Mouse (Mus musculus) CH12.LX (cell line): ENCODE measurements at regions not wholly inside any gene's neighbourhood (a gene's known extent, or its start where the extent isn't known, plus 50 kb on each side); places are given as distances from the start of the nearest gene placed in this dataset.

ENCODE experiments used
- DNase-seq: peaks from one replicate; pipeline ENCODE4 v3.0.0-alpha.2; 2013; ENCODE audit errors: extremely low read depth
- H3K27ac ChIP-seq: 2 replicates; pipeline ENCODE4 v1.5.1; 2012; ENCODE audit warnings: low read depth, mild to moderate bottlenecking, control low read depth, moderate library complexity; ENCODE audit not compliant: insufficient read depth
- H3K27me3 ChIP-seq: replicated peaks from 2 replicates; pipeline ENCODE3; 2012; ENCODE audit warnings: inconsistent platforms
- H3K36me3 ChIP-seq, 2 experiments: replicated peaks in 1 of 2; 2 replicates each; pipeline versions ENCODE3 to v1.6.1; 2012; ENCODE audit warnings: inconsistent platforms in 1 of 2, low read length in 1 of 2, mild to moderate bottlenecking in 1 of 2, mixed read lengths in 1 of 2, moderate library complexity in 1 of 2; ENCODE audit not compliant: control insufficient read depth in 1 of 2, insufficient read depth in 1 of 2
- H3K4me1 ChIP-seq, 2 experiments: 2 replicates each; pipeline ENCODE4 v1.6.1; 2012; ENCODE audit warnings: inconsistent platforms in 1 of 2, moderate library complexity in 1 of 2; ENCODE audit not compliant: insufficient read depth in 2 of 2, control insufficient read depth in 1 of 2
- H3K4me2 ChIP-seq: 2 replicates; pipeline ENCODE4 v1.6.1; 2012; ENCODE audit warnings: low read depth, mild to moderate bottlenecking, control low read depth; ENCODE audit not compliant: poor library complexity, insufficient read depth, severe bottlenecking
- H3K4me3 ChIP-seq, 3 experiments: fragments of 150-350 bp in 1 of 3; sonication (generic) in 1 of 3; replicated peaks in 1 of 3; 2 replicates each; pipeline versions ENCODE3 to v1.5.1; 2011 to 2012; ENCODE audit warnings: low read depth in 2 of 3, low read length in 2 of 3, mild to moderate bottlenecking in 2 of 3, moderate library complexity in 2 of 3, control low read depth in 1 of 3, improper control_type of control experiment in 1 of 3, inconsistent platforms in 1 of 3, mixed read lengths in 1 of 3; ENCODE audit not compliant: poor library complexity in 1 of 3
- H3K79me2 ChIP-seq: replicated peaks from 2 replicates; pipeline ENCODE4 v1.6.1; 2012; ENCODE audit warnings: mild to moderate bottlenecking, moderate library complexity; ENCODE audit not compliant: control insufficient read depth, poor library complexity, insufficient read depth, severe bottlenecking; ENCODE audit errors: extremely low read depth
- H3K9ac ChIP-seq: 2 replicates; pipeline ENCODE4 v1.6.1; 2012; ENCODE audit warnings: low read depth, mild to moderate bottlenecking, control low read depth, moderate library complexity; ENCODE audit not compliant: insufficient read depth
- H3K9me3 ChIP-seq: replicated peaks from 2 replicates; pipeline ENCODE3; 2012; ENCODE audit warnings: low read length, inconsistent platforms, mixed read lengths
- BHLHE40 ChIP-seq: IDR thresholded peaks from 2 replicates; pipeline ENCODE4 v1.6.1; 2011; ENCODE audit warnings: mild to moderate bottlenecking, low read depth, low read length, improper control_type of control experiment
- E2F4 ChIP-seq: IDR thresholded peaks from 2 replicates; pipeline ENCODE4 v1.6.1; 2011; ENCODE audit warnings: low read depth, low read length, improper control_type of control experiment; ENCODE audit not compliant: insufficient replicate concordance
- ELF1 ChIP-seq: IDR thresholded peaks from 2 replicates; pipeline ENCODE4 v1.6.1; 2014; ENCODE audit warnings: low read depth, mild to moderate bottlenecking, inconsistent platforms, low read length, improper control_type of control experiment
- ETS1 ChIP-seq: conservative IDR thresholded peaks from 2 replicates; pipeline ENCODE4 v1.6.1; 2012; ENCODE audit warnings: low read depth, mild to moderate bottlenecking, inconsistent platforms, low read length, improper control_type of control experiment, moderate library complexity
- GABPA ChIP-seq: IDR thresholded peaks from 2 replicates; pipeline ENCODE4 v1.6.1; 2012; ENCODE audit warnings: low read depth, low read length, improper control_type of control experiment, inconsistent platforms; ENCODE audit not compliant: insufficient replicate concordance
- JUN ChIP-seq: IDR thresholded peaks from 2 replicates; pipeline ENCODE4 v1.6.1; 2011; ENCODE audit warnings: low read depth, mild to moderate bottlenecking, low read length, improper control_type of control experiment, moderate library complexity; ENCODE audit not compliant: insufficient read depth
- MAZ ChIP-seq: IDR thresholded peaks from 2 replicates; pipeline ENCODE4 v1.6.1; 2012; ENCODE audit warnings: low read depth, mild to moderate bottlenecking, inconsistent platforms, low read length, improper control_type of control experiment, moderate library complexity
- MEF2A ChIP-seq: IDR thresholded peaks from 2 replicates; pipeline ENCODE4 v1.6.1; 2014; ENCODE audit warnings: low read depth, mild to moderate bottlenecking, inconsistent platforms, low read length, improper control_type of control experiment, borderline replicate concordance
- MXI1 ChIP-seq: IDR thresholded peaks from 2 replicates; pipeline ENCODE4 v1.6.1; 2011; ENCODE audit warnings: mild to moderate bottlenecking, low read depth, low read length, improper control_type of control experiment
- NELFE ChIP-seq: IDR thresholded peaks from 2 replicates; pipeline ENCODE4 v1.6.1; 2011; ENCODE audit warnings: low read depth, low read length, improper control_type of control experiment
- PAX5 ChIP-seq: IDR thresholded peaks from 2 replicates; pipeline ENCODE4 v1.6.1; 2012; ENCODE audit warnings: low read length, inconsistent platforms, mixed read lengths
- POLR2A ChIP-seq: IDR thresholded peaks from 2 replicates; pipeline ENCODE4 v1.6.1; 2011; ENCODE audit warnings: low read depth, mild to moderate bottlenecking, improper control_type of control experiment, low read length
- POLR2AphosphoS2 ChIP-seq: IDR thresholded peaks from 2 replicates; pipeline ENCODE4 v1.6.1; 2011; ENCODE audit warnings: low read depth, low read length, improper control_type of control experiment
- RCOR1 ChIP-seq: conservative IDR thresholded peaks from 2 replicates; pipeline ENCODE4 v1.6.1; 2012; ENCODE audit warnings: low read depth, mild to moderate bottlenecking, inconsistent platforms, low read length, improper control_type of control experiment
- SIN3A ChIP-seq: IDR thresholded peaks from 2 replicates; pipeline ENCODE4 v1.6.1; 2012; ENCODE audit warnings: low read length, improper control_type of control experiment, inconsistent platforms
- SMC3 ChIP-seq: IDR thresholded peaks from 2 replicates; pipeline ENCODE4 v1.6.1; 2011; ENCODE audit warnings: low read depth, low read length, improper control_type of control experiment
- TBP ChIP-seq: conservative IDR thresholded peaks from 2 replicates; pipeline ENCODE4 v1.6.1; 2011; ENCODE audit warnings: low read depth, low read length, improper control_type of control experiment
- TCF12 ChIP-seq: IDR thresholded peaks from 2 replicates; pipeline ENCODE4 v1.6.1; 2014; ENCODE audit warnings: low read depth, mild to moderate bottlenecking, inconsistent platforms, low read length, improper control_type of control experiment
- UBTF ChIP-seq: IDR thresholded peaks from 2 replicates; pipeline ENCODE4 v1.6.1; 2012; ENCODE audit warnings: low read depth, mild to moderate bottlenecking, inconsistent platforms, low read length, improper control_type of control experiment, moderate library complexity
- USF2 ChIP-seq: conservative IDR thresholded peaks from 2 replicates; pipeline ENCODE4 v1.6.1; 2011; ENCODE audit warnings: low read depth, low read length, improper control_type of control experiment
- ZC3H11A ChIP-seq: IDR thresholded peaks from 2 replicates; pipeline ENCODE4 v1.6.1; 2012; ENCODE audit warnings: low read depth, mild to moderate bottlenecking, inconsistent platforms, low read length, improper control_type of control experiment
- ZKSCAN1 ChIP-seq: IDR thresholded peaks from 2 replicates; pipeline ENCODE4 v1.6.1; 2012; ENCODE audit warnings: low read depth, inconsistent platforms, low read length, improper control_type of control experiment, borderline replicate concordance
- ZMIZ1 ChIP-seq: IDR thresholded peaks from 2 replicates; pipeline ENCODE4 v1.6.1; 2012; ENCODE audit warnings: low read depth, mild to moderate bottlenecking, inconsistent platforms, low read length, improper control_type of control experiment
- ZNF384 ChIP-seq: IDR thresholded peaks from 2 replicates; pipeline ENCODE4 v1.6.1; 2012; ENCODE audit warnings: low read depth, low read length, improper control_type of control experiment, inconsistent platforms
- dilution Hi-C: fragments of 300-500 bp; cut with MboI; formaldehyde crosslinking; loops from 2 replicates; pipeline ENCODE4 v1.14.3; 2020; ENCODE audit warnings: low sequenced_read_pairs; ENCODE audit not compliant: extremely low pct_unique_long_range_greater_than_20kb, extremely low pct_ligation_motif_present
- in situ Hi-C: fragments of 300-500 bp; cut with MboI; formaldehyde crosslinking; loops from 3 replicates; pipeline ENCODE4 v1.14.3; 2019; ENCODE audit warnings: low sequenced_read_pairs, low pct_ligation_motif_present, low pct_unique_long_range_greater_than_20kb, mixed read lengths

- no peaks in the 10 kb centered on the region for H3K79me2 ChIP-seq
- no peaks in the 10 kb centered on the region for H3K36me3 ChIP-seq
- no peaks in the 10 kb centered on the region for H3K27me3 ChIP-seq
- TF ChIP-seq MXI1 (no peak), ZMIZ1 (no peak), PAX5 (no peak), TBP (no peak), E2F4 (no peak), MAZ (no peak), TCF12 (no peak), ZNF384 (no peak), ZC3H11A (no peak), POLR2A (no peak), USF2 (no peak), SIN3A (no peak), MEF2A (no peak), JUN (no peak), ETS1 (no peak), GABPA (no peak), BHLHE40 (no peak)
- H3K27ac ChIP-seq: no peak overlapping the region
- H3K9me3 ChIP-seq: peaks cover 73% of the 10 kb centered on the region
- no peak for DNase-seq
- H3K4me1 ChIP-seq: no peaks in the 10 kb centered on the region
- no peak overlapping the region for H3K9ac ChIP-seq
- H3K4me2 ChIP-seq: no peak overlapping the region
- H3K4me3 ChIP-seq: no peak overlapping the region
- in situ Hi-C loops (no loop called here), dilution Hi-C loops (no loop called here)
Measured at GRCm38 (mm10) chr9:101730136-101730535, 131.5 kb upstream of the 9630041A04Rik start.

GRCm38 (mm10) chr9:101717911-101718310 is 143.7 kb upstream of the 9630041A04Rik start:
- TF ChIP-seq POLR2AphosphoS2: no peak
- TF ChIP-seq MAZ: no peak
- no peak for TF ChIP-seq ZNF384
- TF ChIP-seq GABPA: no peak
- no peak for TF ChIP-seq JUN
- TF ChIP-seq ZMIZ1: no peak
- TF ChIP-seq UBTF: no peak
- no peak for TF ChIP-seq TBP
- TF ChIP-seq TCF12: no peak
- TF ChIP-seq NELFE: no peak
- no peak for TF ChIP-seq E2F4
- no peak for TF ChIP-seq ZKSCAN1
- TF ChIP-seq SMC3: no peak
- no peak for TF ChIP-seq ELF1
- no peak for TF ChIP-seq RCOR1
- no peak overlapping the region for H3K9ac ChIP-seq
- no peak overlapping the region for H3K4me2 ChIP-seq
- H3K36me3 ChIP-seq: no peaks in the 10 kb centered on the region
- no peaks in the 10 kb centered on the region for H3K4me1 ChIP-seq
- H3K9me3 ChIP-seq: peaks cover 77% of the 10 kb centered on the region
- no peaks in the 10 kb centered on the region for H3K27me3 ChIP-seq
- H3K27ac ChIP-seq: no peak overlapping the region
- H3K79me2 ChIP-seq: no peaks in the 10 kb centered on the region
- no peak for DNase-seq
- in situ Hi-C loops (no loop called here), dilution Hi-C loops (no loop called here)
- H3K4me3 ChIP-seq: no peak overlapping the region
